In the genomic region with DNA sequence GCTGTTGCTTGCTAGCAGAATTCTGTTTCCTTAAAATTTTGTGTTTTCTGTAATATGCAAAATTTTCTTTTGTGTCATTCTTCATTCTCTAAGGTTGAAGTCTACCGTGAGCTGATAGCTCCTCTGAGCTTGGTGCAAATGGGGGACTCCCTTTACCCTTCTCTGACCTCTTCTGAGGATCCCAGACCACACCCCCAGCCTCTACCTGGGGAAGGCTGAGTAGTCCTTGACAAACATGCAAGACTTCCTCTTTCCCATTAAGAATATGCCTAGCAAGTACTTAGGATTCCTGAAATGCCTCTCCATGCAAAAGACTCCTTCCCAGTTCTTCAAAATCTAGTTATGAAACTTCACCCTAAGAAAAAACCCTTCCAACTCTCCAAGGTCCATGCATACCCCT, we compare ENCODE assay signal across 36 mouse cellular contexts.
"Had no signal": no experiment of that assay in that cellular context is flagged by ENCODE, and none has a peak within 500 bp of the region (broad histone marks: within the 10 kb centered on the region; RNA-seq: fewer than 3 reads in every experiment).

No protein-coding gene starts in this region.

- H3K4me1 ChIP-seq: heart, embryonic 10.5 days; heart, embryonic 12.5 days; heart, embryonic 13.5 days; heart, embryonic 15.5 days; hindbrain, embryonic 10.5 days; hindbrain, embryonic 12.5 days; hindbrain, embryonic 13.5 days; hindbrain, embryonic 15.5 days; intestine, embryonic 15.5 days; kidney, embryonic 15.5 days had no signal

- H3K27me3 ChIP-seq: heart, embryonic 12.5 days; heart, embryonic 13.5 days; heart, embryonic 15.5 days; hindbrain, embryonic 12.5 days; hindbrain, embryonic 13.5 days; hindbrain, embryonic 15.5 days; intestine, embryonic 15.5 days; kidney, embryonic 15.5 days had no signal

- H3K4me2 ChIP-seq: heart, embryonic 11.5 days; heart, embryonic 12.5 days; heart, embryonic 13.5 days; heart, embryonic 15.5 days; hindbrain, embryonic 12.5 days; hindbrain, embryonic 13.5 days; hindbrain, embryonic 14.5 days; hindbrain, embryonic 15.5 days; intestine, embryonic 15.5 days; kidney, embryonic 15.5 days had no signal

- H3K9me3 ChIP-seq: heart, embryonic 10.5 days; heart, embryonic 12.5 days; heart, embryonic 13.5 days; heart, embryonic 15.5 days; hindbrain, embryonic 10.5 days; hindbrain, embryonic 12.5 days; hindbrain, embryonic 13.5 days; hindbrain, embryonic 15.5 days; intestine, embryonic 15.5 days; kidney, embryonic 15.5 days had no signal

- H3K36me3 ChIP-seq: heart, embryonic 10.5 days; heart, embryonic 12.5 days; heart, embryonic 13.5 days; heart, embryonic 15.5 days; hindbrain, embryonic 10.5 days; hindbrain, embryonic 12.5 days; hindbrain, embryonic 13.5 days; hindbrain, embryonic 15.5 days; intestine, embryonic 15.5 days; kidney, embryonic 15.5 days had no signal

- H3K9ac ChIP-seq: heart, embryonic 12.5 days; heart, embryonic 13.5 days; heart, embryonic 15.5 days; hindbrain, embryonic 12.5 days; hindbrain, embryonic 13.5 days; hindbrain, embryonic 14.5 days; hindbrain, embryonic 15.5 days; intestine, embryonic 15.5 days; kidney, embryonic 15.5 days had no signal

- DNase-seq: heart, adult 18-20 months; heart, adult 2 months; heart, postnatal 10 days; heart, postnatal 14 days; heart, postnatal 36 days; heart, postnatal 4 days; kidney, adult 11 months; kidney, adult 18-20 months; kidney, adult 2 months; kidney, adult 8-10 months; kidney, adult 9 months; kidney, postnatal 10 days; kidney, postnatal 14 days; kidney, postnatal 25 days; kidney, postnatal 36 days; kidney, postnatal 4 days; layer of hippocampus, adult 9-11 months had no signal

- H3K4me3 ChIP-seq: heart, adult 2 months; heart, embryonic 10.5 days; heart, embryonic 12.5 days; heart, embryonic 13.5 days; heart, embryonic 15.5 days; hindbrain, embryonic 10.5 days; hindbrain, embryonic 12.5 days; hindbrain, embryonic 13.5 days; hindbrain, embryonic 15.5 days; intestine, embryonic 15.5 days; kidney, embryonic 15.5 days; layer of hippocampus, adult 2 months had no signal

- ATAC-seq: hindbrain, embryonic 16.5 days; hindbrain, postnatal 0 days; inflammation-experienced regulatory T-cells, adult 6 months; intestine, embryonic 15.5 days; intestine, embryonic 16.5 days; intestine, postnatal 0 days had no signal

- H3K27ac ChIP-seq: heart, adult 2 months; heart, embryonic 10.5 days; heart, embryonic 13.5 days; heart, embryonic 15.5 days; hindbrain, embryonic 10.5 days; hindbrain, embryonic 12.5 days; hindbrain, embryonic 13.5 days; hindbrain, embryonic 14.5 days; hindbrain, embryonic 15.5 days; hindbrain, postnatal 0 days; intestine, embryonic 15.5 days; kidney, embryonic 15.5 days; kidney, postnatal 0 days; layer of hippocampus, adult 2 months had no signal
